Mouse (Mus musculus): ENCODE results near the gene Vti1a.

Gene Vti1a

DNA sequence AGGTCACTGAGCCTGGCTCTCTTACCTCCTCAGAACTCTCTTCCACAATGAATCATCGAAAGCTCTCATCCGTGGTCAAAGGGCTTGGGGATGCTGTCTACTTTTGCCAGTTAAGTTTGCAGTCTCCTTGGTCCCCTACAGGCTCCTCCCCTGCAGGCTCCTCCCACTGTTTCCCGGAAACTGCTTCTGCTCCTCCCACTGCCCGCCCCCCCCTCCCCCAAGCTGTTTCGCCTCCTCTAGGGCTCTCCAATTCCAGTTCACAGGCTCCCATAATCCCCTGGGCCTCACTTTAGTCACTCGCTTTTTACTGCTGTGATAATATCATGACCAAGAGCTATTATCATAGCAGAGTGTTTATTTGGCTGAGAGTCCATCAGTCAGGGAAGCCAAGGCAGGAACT lies 324.2 kb downstream of the Vti1a start:
- no peak for DNase-seq

DNA sequence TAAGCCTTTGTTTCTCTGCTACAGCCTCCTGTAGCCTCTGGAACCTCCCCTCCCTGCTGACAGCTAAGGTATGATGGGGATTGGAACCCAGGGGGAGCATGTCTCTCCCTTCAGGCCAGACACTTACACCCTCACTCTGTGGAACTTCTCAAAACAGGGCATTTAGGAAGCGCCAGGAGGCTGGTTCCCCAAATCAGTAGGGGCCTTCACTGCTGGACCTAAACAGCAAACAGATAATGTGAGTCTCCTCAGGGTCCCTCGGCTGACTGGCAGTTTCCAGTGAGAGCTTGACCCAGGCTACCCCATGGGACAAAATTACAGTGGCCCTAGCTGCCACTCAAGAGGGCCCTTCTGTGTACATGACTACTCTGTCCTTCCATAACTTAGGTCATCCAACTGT lies 325.8 kb downstream of the Vti1a start:
- DNase-seq = no peak

DNA sequence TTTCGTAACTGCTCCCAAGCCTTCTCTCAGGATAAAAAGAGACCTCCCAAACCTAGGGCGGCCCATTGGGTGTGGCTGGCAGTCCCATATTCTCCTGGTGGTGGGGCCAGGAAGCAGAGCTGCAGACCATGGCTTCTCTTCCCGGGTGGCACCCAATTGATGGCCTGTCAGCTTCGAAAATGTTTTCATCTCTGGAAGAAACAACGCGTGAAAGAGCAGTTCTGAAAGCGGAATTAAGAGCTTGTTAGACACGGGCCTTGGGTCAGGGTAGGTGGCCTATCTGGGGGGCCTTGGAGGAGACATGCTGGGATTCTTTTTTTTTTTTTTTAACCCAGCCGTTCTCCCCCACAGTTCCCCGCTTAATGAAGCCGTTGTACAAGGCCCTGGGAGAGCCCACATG lies 326.3 kb downstream of the Vti1a start:
- DNase-seq = no peak

DNA sequence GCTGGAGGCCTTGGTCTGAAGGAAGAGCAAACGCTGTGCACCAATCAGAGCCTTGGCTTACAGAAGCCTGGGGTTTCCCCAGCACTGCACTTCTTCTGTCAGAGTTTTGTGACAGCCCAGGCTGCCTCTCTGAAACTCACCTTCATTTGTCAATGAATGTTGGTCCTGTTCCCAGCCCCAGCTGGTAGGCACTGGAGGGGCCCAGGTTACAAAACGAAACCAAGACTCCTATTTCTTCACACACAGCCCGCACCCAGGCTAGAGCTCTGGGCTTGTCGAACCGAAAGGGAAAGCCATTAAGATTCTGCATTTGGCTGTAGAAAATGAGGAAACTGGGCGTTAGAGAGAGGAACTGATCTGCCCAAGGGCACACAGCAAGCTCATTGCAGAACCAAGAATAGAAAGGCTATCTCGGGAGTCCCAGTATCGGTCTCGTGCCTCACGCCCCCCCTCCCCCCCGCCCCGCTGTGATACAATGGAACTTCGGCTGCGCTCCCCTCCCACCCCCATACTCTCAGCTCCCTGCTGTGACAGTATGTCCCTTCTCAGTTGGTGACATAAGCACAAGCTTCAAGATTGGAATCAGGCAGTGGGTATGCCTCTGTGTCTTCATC lies 327.3 kb downstream of the Vti1a start:
- DNase-seq = peak; percentile 35 to 38

DNA sequence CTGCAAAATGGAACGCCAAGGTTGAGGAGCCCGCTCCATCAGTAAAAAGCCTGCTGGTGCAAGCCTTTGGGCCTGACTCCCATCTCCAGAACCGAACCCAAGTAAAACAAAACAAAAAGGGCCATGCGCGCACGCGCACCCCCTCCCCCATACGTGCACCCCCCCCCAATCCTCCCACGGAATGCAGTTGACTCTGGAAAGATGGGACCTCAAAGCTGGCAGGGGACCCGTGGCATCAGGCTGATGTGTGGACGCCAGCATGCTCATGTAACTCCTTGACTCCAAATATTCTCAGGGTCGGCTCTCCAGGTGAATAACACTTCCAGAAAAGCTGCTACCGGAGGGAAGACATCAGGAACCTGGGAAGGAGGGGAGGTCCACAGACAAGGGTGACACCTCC lies 327.8 kb downstream of the Vti1a start:
- DNase-seq = no peak

DNA sequence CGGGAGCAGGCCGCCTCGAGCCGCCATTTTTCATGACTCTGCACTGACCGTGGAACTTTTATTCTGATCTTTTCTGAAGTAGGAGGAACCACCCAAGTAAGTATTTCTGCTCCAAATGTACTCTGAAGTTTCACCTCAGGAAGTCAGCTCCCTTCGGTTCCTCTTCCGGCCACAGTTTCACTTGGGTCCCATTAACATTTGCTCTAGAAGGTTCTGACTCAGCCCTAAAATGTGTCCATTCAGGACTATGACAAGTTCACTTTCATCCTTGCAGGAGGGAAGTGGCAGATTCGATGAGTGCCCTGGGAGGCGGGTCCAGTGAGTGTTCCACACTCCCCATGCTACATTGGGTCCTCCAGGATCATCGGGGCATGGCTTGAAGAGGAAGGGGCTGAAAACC lies 333.3 kb downstream of the Vti1a start:
- no peak for DNase-seq

DNA sequence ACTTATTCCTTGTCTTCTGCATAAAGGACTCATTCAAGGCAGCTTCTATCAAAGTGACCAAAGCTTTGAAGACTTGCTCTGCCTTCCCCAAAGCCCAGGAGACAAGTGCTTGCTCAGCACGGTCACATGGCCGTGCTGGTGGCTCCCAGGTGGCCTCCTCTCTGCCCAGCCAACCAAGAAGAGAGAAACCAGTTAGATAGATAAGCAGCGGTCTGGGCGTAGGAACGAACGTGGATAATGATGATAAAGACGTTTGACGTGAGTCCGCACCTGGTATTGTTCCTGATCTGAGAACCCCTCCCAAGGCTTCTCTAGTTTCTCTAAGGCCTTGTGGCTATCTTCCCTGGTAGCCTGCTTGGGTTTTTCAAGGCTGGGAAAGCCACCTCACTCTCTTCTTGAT lies 334.9 kb downstream of the Vti1a start:
- no peak for DNase-seq

DNA sequence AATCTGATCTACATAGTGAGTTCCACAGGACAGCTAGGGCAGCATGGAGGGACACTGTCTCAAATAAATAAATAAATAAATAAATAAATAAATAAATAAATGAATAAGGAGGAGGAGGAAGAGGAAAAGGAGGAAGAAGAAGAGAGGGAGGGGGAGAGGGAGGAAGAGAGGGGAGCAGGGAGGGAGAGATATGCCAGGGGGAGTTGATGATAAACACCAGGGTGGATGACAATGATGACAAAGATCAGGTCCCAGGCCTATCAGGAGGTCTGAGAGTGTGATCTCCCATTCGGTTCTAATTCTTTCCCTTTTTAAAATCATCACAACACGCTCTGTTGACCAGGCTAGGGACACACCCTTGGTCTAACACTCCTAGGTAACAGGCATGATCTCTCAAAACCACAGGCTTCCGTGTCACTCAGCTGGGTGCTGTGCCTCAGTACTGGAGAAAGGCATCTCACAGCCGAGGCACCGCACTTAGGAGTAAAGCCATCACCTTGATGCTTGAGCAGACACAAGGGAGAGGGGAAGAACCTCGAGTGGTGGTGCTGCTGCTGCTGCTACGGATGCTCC lies 336.7 kb downstream of the Vti1a start:
- DNase-seq = no peak

DNA sequence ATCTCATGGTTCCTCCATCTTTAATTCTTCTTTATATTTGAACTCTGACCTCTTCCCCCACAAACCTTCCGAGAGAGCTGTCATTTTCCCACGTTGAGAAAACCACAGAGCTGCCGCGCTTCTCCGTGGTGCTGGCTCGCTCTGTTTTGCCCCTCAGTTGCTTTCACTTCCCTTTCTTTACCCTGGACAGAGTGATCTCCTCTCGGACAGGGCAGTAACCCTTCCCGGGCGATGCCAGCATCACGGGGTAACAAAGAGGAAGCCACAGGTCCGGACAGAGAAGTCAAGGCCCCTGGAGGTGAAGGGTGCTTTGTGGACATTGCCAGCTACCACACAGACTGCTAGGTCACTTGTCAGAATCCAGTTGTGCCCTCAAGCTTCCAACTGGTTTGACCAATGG lies 344.1 kb downstream of the Vti1a start:
- DNase-seq = no peak

DNA sequence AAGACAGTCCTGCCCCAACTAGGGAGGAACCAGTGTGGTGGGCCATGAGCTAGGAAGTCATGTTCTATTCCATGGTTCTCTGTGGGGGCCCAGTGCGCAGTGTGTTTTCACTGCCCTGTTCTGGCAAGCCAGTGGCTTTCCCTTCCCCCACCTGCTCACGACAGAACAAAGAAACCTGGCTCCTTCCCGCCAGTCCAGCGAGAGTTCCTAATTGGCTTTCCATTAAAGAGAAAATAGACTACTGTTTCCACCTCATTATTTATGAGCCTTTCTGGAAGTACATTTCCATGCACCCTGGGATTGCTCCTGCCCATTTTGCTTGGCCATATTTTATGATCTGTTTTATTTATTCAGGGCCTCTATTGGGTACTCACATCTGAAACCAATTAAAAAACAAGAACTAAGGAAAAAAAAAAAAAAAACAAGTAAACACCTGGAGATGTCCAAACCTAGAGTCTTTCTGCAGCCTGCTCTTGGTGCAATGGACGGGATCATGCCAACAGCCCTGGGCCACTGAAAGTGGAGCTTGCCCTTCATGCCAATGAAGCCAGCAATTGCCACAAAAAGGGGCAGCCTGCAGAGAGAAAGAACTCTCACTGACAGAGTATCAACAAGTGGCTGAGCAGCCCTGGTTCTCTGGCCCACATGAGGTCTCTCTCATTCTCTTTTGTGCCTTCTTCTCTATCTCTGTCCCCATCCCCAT lies 346.6 kb downstream of the Vti1a start:
- no peak for DNase-seq

DNA sequence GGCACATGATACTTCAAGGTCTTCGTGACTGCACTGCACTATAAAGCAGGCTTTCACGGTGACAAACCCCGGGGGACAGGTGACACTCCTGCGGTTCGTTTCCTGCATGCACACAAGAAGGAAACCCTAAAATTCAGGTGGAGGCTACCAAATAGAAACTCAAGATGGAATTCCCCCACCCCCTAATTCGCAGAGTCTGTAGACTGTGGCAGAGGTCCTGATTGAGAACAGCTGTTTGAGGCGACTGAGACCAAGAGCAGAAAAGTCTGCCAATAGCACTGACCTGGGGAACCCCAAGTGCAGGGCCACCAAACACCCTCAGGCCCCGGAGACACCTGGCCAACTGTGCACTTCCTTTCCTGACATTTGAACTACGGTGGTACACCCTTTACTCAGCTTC lies 351.7 kb downstream of the Vti1a start:
- DNase-seq = no peak

DNA sequence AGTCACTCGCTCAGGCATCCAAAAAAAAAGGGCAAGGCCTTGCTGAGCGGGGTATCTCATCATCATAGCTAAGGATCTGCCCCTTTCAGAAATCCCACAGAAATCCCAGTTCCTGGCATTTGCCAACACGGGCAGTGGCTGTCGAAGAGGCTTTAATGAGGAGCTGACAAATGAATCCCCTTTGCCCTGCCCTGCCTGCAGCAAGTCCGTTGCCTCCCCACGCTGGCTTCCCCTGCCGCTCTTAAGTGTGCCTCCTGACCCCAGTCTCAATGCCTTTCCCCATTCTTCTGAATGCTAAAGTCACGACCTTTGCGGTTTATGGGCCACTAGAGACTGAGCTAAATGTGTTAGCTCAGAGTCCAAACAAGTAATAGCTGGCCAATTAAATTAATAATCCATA lies 352.8 kb downstream of the Vti1a start:
- DNase-seq = no peak
